Mouse (Mus musculus) heart, postnatal 4 days (tissue): ENCODE results near the gene Setd1a. TPM values are rescaled to one million over a fixed set of nuclear protein-coding genes. Genes with fewer than 3 reads are reported as not detected.

Experiments
- DNase-seq: peaks from one replicate; pipeline ENCODE4 v3.0.0; 2021
- total RNA-seq, 2 experiments: library from RNA; stranded (reverse); gene quantifications; 2 replicates each; pipeline ENCODE4 v1.2.3; 2021

Gene Setd1a
- total RNA-seq, 2 experiments from 2014 or later = 30.8 to 32.0 TPM

- DNase-seq = peak; percentile 97
These were observed 24.1 kb downstream of the Setd1a start, which contains the start of gene Hsd3b7 for GRCm38 (mm10) chr7:127800435-127801009. TSS of gene Hsd3b7 (plus strand) at chr7:127800604.

DNA sequence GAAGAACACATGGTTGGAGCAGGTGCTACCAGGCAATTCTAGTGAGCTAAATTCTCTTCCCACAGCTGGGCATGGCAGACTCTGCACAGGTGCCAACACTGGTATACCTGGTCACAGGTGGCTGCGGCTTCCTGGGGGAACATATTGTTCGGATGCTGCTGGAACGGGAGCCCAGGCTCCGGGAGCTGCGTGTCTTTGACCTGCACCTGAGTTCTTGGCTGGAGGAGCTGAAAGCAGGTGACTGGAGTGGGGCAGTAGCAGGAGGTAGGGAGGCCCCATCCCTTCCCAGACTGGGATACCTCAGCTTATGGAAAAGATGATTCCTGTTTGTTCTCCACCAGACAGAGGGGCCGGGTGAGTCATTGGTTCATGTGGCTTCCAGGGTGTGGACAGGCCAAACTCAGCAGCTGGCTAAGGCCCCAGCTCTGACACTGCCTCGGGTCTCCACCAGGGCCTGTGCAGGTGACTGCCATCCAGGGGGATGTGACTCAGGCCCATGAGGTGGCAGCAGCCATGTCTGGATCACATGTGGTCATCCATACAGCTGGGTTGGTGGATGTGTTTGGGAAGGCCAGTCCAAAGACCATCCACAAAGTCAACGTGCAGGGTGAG is 24.6 kb downstream of the Setd1a start:
- peak; percentile 33 for DNase-seq

- no peak for DNase-seq
These were observed 25.8 kb downstream of the Setd1a start for GRCm38 (mm10) chr7:127802313-127802712.

GRCm38 (mm10) chr7:127808821-127809220 is 32.4 kb downstream of the Setd1a start:
- no peak for DNase-seq

DNA sequence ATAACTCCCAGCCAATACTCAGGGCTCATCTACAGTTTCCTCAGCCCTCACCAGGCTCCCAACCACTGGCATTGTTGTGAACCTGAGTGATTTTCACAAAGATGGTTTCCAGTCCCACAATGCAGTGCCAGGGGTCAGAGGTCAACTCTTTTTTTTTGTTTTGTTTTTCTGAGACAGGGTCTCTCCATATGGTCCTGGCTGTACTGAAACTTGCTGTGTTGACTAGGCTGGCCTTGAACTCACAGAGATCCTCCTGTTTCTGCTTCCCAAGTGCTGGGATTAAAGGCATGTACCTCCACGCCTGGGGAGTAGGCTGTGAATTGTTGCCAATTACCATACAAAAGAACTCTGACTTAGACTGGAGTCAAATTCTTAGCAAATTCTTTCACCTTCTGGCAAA is 33.4 kb downstream of the Setd1a start:
- DNase-seq = no peak

DNA sequence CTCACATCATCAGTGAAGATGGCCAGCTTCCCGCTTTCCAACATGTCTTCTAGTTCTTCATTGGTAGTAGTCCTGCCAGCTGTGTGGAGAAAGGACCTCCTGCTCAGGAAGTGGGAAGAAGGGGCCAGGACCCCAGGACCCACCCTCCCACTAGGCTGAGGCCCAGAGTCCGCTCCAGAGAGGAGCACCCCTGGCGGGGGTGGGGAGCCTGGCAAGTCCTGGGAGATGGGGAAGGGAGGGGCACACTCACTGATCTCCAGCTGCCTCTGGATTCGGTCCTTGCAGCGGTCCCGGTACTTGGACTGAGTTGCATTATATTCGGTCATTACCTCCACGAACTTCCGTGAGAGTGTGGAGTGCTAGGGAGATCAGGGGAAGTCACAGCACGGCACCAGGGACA is 34.2 kb downstream of the Setd1a start:
- DNase-seq = no peak

DNA sequence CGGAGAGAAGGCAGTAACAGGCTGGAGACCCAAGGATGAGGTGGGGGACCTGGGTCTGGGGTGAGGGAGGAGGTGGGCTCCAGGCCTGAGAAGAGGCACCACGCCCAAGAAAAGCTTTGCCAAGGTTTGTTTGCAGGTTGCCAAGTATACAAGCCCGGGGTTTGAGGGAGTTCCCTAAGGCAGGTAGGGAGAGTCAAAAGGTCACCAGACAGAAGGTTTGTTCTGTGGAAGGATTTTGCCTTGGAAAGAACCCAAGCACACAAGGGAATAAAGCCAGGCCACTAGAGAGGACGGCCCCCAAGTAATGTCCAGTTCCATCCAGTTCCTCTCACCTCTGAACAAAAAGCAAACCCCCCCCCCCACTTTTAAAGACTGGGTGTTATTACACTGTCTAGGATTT is 34.8 kb downstream of the Setd1a start:
- DNase-seq = no peak

DNA sequence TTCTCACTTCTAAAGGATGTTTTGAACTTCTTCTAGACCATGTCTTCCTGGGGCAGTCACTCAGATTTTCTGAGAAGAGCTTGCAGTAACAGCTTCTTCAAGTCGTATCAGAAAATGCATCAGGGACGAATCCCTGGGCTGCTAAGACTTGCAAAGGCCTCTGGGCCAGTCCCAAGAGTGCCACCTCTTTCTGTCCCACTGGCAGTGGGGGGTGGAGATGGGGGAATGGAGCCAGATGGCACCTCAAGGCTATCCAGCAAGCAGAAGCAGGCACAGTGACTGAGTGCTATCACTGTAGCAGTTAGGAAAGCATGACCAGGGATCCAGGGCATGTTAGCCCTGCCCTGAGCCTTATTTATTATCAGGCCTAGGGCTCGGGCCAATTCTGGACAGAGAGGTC is 35.8 kb downstream of the Setd1a start:
- DNase-seq = no peak

- DNase-seq = no peak
These were observed 37.4 kb downstream of the Setd1a start for GRCm38 (mm10) chr7:127813821-127814220.

- DNase-seq = peak; percentile 88
These were observed 37.9 kb downstream of the Setd1a start for GRCm38 (mm10) chr7:127814241-127814921.

- no peak for DNase-seq
These were observed 38.7 kb downstream of the Setd1a start for GRCm38 (mm10) chr7:127815116-127815665.

GRCm38 (mm10) chr7:127815954-127816821 is 39.7 kb downstream of the Setd1a start:
- peak; percentile 62 for DNase-seq

DNA sequence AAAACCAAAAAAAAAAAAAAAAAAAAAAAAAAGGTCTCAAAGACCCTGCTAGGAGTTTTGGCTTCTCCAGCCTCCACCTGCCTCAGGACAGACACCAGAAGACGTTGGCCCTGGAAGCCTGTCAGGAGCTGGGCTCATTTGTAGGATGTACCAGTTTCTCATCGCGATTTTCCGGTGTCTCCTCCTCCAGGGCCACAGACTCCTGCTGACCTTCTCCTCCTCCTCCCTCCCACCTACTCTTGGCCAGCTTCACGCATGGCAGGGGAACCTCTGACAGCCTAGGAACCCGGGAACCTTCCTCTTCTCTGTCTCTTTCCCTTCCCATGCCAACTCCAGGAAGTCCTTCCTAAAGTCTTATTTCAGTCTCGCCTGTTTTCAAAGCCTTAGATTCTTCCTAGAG is 40.6 kb downstream of the Setd1a start:
- no peak for DNase-seq

GRCm38 (mm10) chr7:127817776-127818175 is 41.3 kb downstream of the Setd1a start:
- no peak for DNase-seq

DNA sequence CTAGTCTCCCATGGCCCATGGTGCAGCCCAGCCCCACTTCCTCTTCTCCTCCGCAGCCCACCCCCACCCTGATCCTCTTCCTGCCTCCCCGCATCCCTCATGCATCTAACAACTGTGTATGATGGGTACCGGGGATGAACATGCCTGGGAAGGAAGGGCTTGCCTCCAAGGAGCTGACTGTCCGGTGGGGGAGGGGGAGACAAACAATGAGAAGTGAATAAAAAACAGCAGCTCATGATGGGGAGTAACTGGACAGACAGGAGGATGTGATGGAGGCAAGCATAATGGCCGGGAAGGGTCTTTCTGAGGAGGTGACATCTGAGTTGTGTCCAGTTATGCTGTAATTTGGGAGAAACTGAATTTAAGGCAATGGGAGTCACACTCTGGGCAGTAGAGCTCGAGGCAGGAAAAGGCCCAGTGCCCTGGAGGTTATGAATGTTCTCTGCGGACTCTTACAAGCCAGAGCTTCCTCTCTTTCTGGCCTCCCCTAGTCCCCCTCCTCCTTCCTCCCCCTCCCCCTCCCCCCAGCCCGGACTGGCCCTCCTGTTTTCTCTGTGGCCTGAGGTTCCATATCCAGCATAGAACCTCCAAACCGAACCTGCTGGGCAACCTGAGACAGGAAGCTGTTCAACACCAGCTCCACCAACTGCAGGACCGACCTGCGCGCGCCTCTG is 44.5 kb downstream of the Setd1a start:
- DNase-seq = no peak

DNA sequence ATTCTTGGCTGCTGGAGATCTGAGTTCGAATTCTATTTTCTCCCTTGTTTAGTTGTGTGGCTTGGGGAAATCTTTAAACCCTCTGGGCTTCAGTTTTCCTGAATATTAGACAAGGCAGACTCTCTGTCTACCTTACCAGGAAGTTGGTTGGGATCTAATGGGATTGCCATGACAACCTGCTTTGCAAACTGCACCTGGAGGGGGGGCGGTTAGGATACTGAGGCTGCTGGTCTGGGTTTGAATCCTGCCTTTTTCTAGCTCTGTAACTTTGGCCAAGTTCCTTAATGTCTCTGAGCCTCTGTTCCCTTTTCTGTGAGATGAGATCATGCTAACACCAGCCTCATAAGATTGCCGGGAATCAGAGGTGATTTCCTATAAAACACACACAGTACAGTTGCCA is 46.0 kb downstream of the Setd1a start:
- no peak for DNase-seq

GRCm38 (mm10) chr7:127823236-127824171 is 47.0 kb downstream of the Setd1a start:
- DNase-seq = no peak

DNA sequence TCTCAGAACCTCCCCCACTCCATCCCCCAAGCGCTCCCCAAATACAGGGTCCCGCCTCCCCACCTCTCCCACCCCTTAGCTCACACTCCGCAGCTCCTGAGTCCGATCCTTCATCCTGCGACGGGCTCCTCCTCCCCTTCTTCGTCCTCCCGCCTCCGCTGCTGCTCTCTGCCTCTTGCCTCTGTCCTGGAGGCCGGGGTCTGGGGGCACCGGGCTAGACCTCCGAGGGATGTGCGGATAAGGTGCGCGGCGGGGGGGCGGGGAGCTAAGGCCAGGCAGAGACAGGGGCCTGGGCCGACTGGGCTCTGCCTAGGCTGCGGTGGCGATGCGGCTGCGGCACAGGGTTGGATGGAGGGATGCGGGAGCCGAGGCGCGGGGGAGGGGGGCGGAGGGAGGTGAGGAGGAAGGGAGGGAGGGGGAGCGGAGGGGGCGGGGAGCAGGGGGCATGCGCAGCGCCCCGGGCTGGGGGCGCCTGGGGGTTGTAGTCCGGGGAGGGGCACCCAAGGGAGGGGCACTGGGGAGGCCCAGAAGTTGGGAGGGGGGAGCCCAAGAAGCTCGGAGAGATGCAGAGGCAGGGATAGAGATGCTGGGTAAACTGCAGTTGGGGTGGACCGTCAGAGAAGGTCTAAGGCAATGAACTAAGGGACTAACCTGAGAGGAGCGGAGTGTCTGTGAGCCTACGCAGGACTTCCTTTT is 47.9 kb downstream of the Setd1a start, which contains the start of the genes Stx4a and Stx1b:
Gene Stx4a (plus strand): TSS at position 119 of the 696 bp plus-strand sequence.
Gene Stx1b (minus strand): TSS at position 374 of the 696 bp plus-strand sequence.
- peak; percentile 37 for DNase-seq

GRCm38 (mm10) chr7:127835550-127835949 is 59.1 kb downstream of the Setd1a start:
- DNase-seq = no peak

- DNase-seq = no peak
These were observed 61.0 kb downstream of the Setd1a start for GRCm38 (mm10) chr7:127837473-127837872.
